Mouse (Mus musculus): Measurements from ENCODE around the gene Setd5.

GRCm38 (mm10) chr6:113109956-113110355 is 32.8 kb downstream of the Setd5 start:
- TF ChIP-seq CTCF (IDR thresholded peaks at IDR 0.05; ENCODE audit: low read depth) (no peak), EP300 (IDR thresholded peaks at IDR 0.05; ENCODE audit: low read depth) (no peak)

Measured in liver, embryonic 14.5 days (tissue).